Mouse (Mus musculus): ENCODE measurements around the gene Cnr2.

GRCm38 (mm10) chr4:135880018-135880417 is 15.2 kb upstream of the Cnr2 start:
- TF ChIP-seq CTCF (IDR thresholded peaks at IDR 0.05; ENCODE audit: control insufficient read depth, insufficient read depth, insufficient replicate concordance, low read depth, low read length): no peak
- TF ChIP-seq POLR2A (IDR thresholded peaks at IDR 0.05; ENCODE audit: control insufficient read depth, low read depth, low read length): no peak
